22 mouse cellular contexts compared by ENCODE assay signal in the genomic region with DNA sequence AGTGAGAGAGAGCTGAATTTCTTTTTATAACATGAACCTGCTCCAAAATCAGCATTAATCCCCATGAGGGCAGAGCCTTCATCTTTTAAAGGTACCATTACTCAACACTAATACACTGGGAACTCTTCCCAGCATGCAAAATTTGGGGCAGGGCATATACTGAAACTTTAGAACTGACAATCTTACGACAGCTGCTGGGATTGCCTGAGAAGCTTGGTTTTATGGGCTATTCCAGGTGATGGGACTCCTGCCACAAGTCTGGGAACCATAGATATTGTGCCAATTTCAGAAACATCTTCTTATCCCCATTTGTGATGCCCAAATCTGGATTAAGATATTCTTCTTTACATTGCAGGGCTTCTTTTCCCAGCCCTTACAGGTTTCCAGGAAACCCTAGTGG.
DNase-seq lines count a peak whose midpoint lies in the region; ATAC-seq lines count a peak whose summit lies in the region.
"Had no signal": no experiment of that assay in that cellular context is flagged by ENCODE, and none has a peak within 500 bp of the region (broad histone marks: within the 10 kb centered on the region; RNA-seq: fewer than 3 reads in every experiment).

No protein-coding gene starts in this region.

- no peak overlapping the region for H3K9ac ChIP-seq in heart, embryonic 13.5 days
- H3K9ac ChIP-seq: embryonic facial prominence, embryonic 13.5 days; forebrain, embryonic 13.5 days; forebrain, embryonic 15.5 days; forebrain, postnatal 0 days had no signal

- no peaks in the 10 kb centered on the region for H3K9me3 ChIP-seq in heart, embryonic 13.5 days
- H3K9me3 ChIP-seq in heart, embryonic 10.5 days: no peaks in the 10 kb centered on the region
- H3K9me3 ChIP-seq: embryonic facial prominence, embryonic 13.5 days; forebrain, embryonic 13.5 days; forebrain, embryonic 15.5 days; G1E had no signal

- peaks cover 18% of the 10 kb centered on the region for H3K4me1 ChIP-seq in heart, embryonic 13.5 days
- H3K4me1 ChIP-seq in heart, embryonic 10.5 days: peaks cover 6% of the 10 kb centered on the region
- H3K4me1 ChIP-seq: forebrain, embryonic 15.5 days had no signal

- no peak overlapping the region for H3K4me2 ChIP-seq in heart, embryonic 13.5 days
- H3K4me2 ChIP-seq: embryonic facial prominence, embryonic 13.5 days; forebrain, embryonic 13.5 days; forebrain, embryonic 15.5 days had no signal

- no peak overlapping the region for H3K4me3 ChIP-seq in heart, embryonic 13.5 days
- no peak overlapping the region for H3K4me3 ChIP-seq in heart, embryonic 10.5 days
- H3K4me3 ChIP-seq: embryonic facial prominence, embryonic 13.5 days; forebrain, embryonic 13.5 days; forebrain, embryonic 15.5 days had no signal

- WGBS in heart, embryonic 13.5 days: 79% methylated on average over 1 of the region's 1 CpGs
- 64% methylated on average over 1 of the region's 1 CpGs for WGBS in heart, embryonic 10.5 days

- no peak for ATAC-seq in heart, embryonic 13.5 days (ENCODE audit: extremely low read depth, insufficient number of reproducible peaks, low FRiP score, low TSS enrichment)
- ATAC-seq: CD4-positive, CD25-positive, alpha-beta regulatory T cell, adult 4 months; forebrain, embryonic 13.5 days; forebrain, embryonic 15.5 days; forebrain, postnatal 0 days had no signal

- peak; percentile 6 for DNase-seq in gastrocnemius, adult 18-20 months (ENCODE audit: low spot score)
- no peak for DNase-seq in gastrocnemius, postnatal 4 days (ENCODE audit: low spot score in 2 of 2)
- DNase-seq in heart, embryonic 10.5 days (ENCODE audit: low spot score): no peak
- peak; percentile 15 for DNase-seq in NIH3T3 (ENCODE audit: low read depth)
- no peak for DNase-seq in ovary, adult 18-20 months (ENCODE audit: low spot score)
- no peak for DNase-seq in yolk sac, embryonic 10.5 days (ENCODE audit: low spot score)
- DNase-seq: adrenal gland, adult 2 months; adrenal gland, postnatal 10 days; adrenal gland, postnatal 25 days; cerebellum, adult 11 months; cerebellum, adult 18-20 months; cerebellum, adult 8-10 months; cerebellum, adult 9-11 months; cerebellum, postnatal 14 days; forebrain, postnatal 0 days had no signal

- peak overlapping the region; percentile 86; the same call in 1 of the 2 replicates for H3K27ac ChIP-seq in heart, embryonic 13.5 days (replicated peaks)
- no peak overlapping the region for H3K27ac ChIP-seq in heart, embryonic 10.5 days
- H3K27ac ChIP-seq: embryonic facial prominence, embryonic 13.5 days; forebrain, embryonic 13.5 days; forebrain, embryonic 15.5 days had no signal

- H3K27me3 ChIP-seq in heart, embryonic 13.5 days (replicated peaks): no peaks in the 10 kb centered on the region
- H3K27me3 ChIP-seq in heart, embryonic 10.5 days (ENCODE audit: insufficient read depth, poor library complexity, severe bottlenecking): no peaks in the 10 kb centered on the region
- H3K27me3 ChIP-seq: CH12.LX; embryonic facial prominence, embryonic 13.5 days had no signal

- H3K36me3 ChIP-seq in heart, embryonic 13.5 days: no peaks in the 10 kb centered on the region
- H3K36me3 ChIP-seq in heart, embryonic 10.5 days: no peaks in the 10 kb centered on the region
- H3K36me3 ChIP-seq: embryonic facial prominence, embryonic 13.5 days; forebrain, embryonic 15.5 days; G1E had no signal

Comparison
In these comparisons a context has a peak if more than half of its experiments do, and no peak if none do; other contexts are left out.
1. DNase-seq: peak in gastrocnemius, adult 18-20 months (single experiment) and NIH3T3 (single experiment); none in gastrocnemius, postnatal 4 days (0 of 2), heart, embryonic 10.5 days (single experiment), ovary, adult 18-20 months (single experiment) and yolk sac, embryonic 10.5 days (single experiment).